Mouse (Mus musculus): ENCODE data around the gene Csnk2a1.

The Csnk2a1 gene

GRCm38 (mm10) chr2:152322198-152322597, 95.6 kb downstream of the Csnk2a1 start:
- in situ Hi-C loops (cut with MboI, MseI) = no loop called here

- in situ Hi-C loops (cut with MboI, MseI) = no loop called here
Measured at GRCm38 (mm10) chr2:152323971-152324370, 97.3 kb downstream of the Csnk2a1 start.

GRCm38 (mm10) chr2:152324842-152325241, 98.2 kb downstream of the Csnk2a1 start:
- in situ Hi-C loops (cut with MboI, MseI) = no loop called here

- in situ Hi-C loops (cut with MboI, MseI) = no loop called here
Measured at GRCm38 (mm10) chr2:152326157-152326556, 99.5 kb downstream of the Csnk2a1 start.

GRCm38 (mm10) chr2:152326654-152327053, 100.0 kb downstream of the Csnk2a1 start:
- in situ Hi-C loops (cut with MboI, MseI) = no loop called here

GRCm38 (mm10) chr2:152327980-152328379, 101.3 kb downstream of the Csnk2a1 start:
- in situ Hi-C loops (cut with MboI, MseI) = no loop called here

GRCm38 (mm10) chr2:152330858-152331423, 104.3 kb downstream of the Csnk2a1 start:
- in situ Hi-C loops (cut with MboI, MseI) = no loop called here

All from T-helper 2 cell (primary cell).